Mouse (Mus musculus) cerebellum, adult 2 months (tissue): Measurements from ENCODE around the gene Rplp2.

Experiments
- CTCF ChIP-seq: fragments of 200-500 bp; IDR thresholded peaks from 2 replicates; pipeline ENCODE4 v1.5.1; 2011; ENCODE audit warnings: low read depth, mild to moderate bottlenecking, control low read depth, low read length, moderate library complexity, borderline replicate concordance; ENCODE audit not compliant: insufficient read depth
- POLR2A ChIP-seq: fragments of 200-500 bp; IDR thresholded peaks from 2 replicates; pipeline ENCODE4 v1.6.1; 2011; ENCODE audit warnings: low read length, control low read depth, borderline replicate concordance; ENCODE audit not compliant: insufficient read depth

- TF ChIP-seq POLR2A: 0 out of 2 replicates have a peak, but pooled peaks have one; percentile 25
- TF ChIP-seq CTCF: no peak
These were observed 45.6 kb downstream of the Rplp2 start for GRCm38 (mm10) chr7:141492738-141493137.
